ENCODE assay signal across 7 mouse cellular contexts in genomic region chr13:104610210-104611111, GRCm38 (mm10).
DNase-seq lines count a peak whose midpoint lies in the region; ATAC-seq lines count a peak whose summit lies in the region.

No protein-coding gene starts in this region.

- WGBS in lung, embryonic 15.5 days = 74% methylated on average over 22 of the region's 22 CpGs
- WGBS in forebrain, embryonic 13.5 days = 89% methylated on average over 22 of the region's 22 CpGs

- H3K9ac ChIP-seq in lung, embryonic 15.5 days = no peak overlapping the region
- H3K9ac ChIP-seq in forebrain, embryonic 13.5 days = no peak overlapping the region

- ATAC-seq in hematopoietic stem cell, adult 5-6 weeks (replicated peaks in 1 of 2; ENCODE audit: insufficient read depth in 1 of 2, low FRiP score in 2 of 2, low TSS enrichment in 1 of 2, low read depth in 1 of 2, poor library complexity in 2 of 2, severe bottlenecking in 2 of 2) = peak; percentile 87 to 89
- ATAC-seq in lung, embryonic 15.5 days (ENCODE audit: borderline replicate concordance, extremely low read depth, low FRiP score, low TSS enrichment) = peak; percentile 81; the same call in 1 of the 2 replicates
- no peak for ATAC-seq in forebrain, embryonic 13.5 days

- no peak overlapping the region for H3K4me2 ChIP-seq in lung, embryonic 15.5 days
- no peak overlapping the region for H3K4me2 ChIP-seq in forebrain, embryonic 13.5 days

- DNase-seq in B cell, adult 2 months = peak; percentile 50 to 53
- peak; percentile 17 for DNase-seq in T-cell, adult 2 months (ENCODE audit: low spot score)
- no peak for DNase-seq in urinary bladder, postnatal 36 days (ENCODE audit: low spot score in 2 of 2)
- DNase-seq in retina, embryonic 14.5 days (ENCODE audit: low spot score) = no peak

- no peaks in the 10 kb centered on the region for H3K4me1 ChIP-seq in lung, embryonic 15.5 days
- H3K4me1 ChIP-seq in forebrain, embryonic 13.5 days = no peaks in the 10 kb centered on the region

- H3K27ac ChIP-seq in lung, embryonic 15.5 days = peak overlapping the region; percentile 46
- no peak overlapping the region for H3K27ac ChIP-seq in forebrain, embryonic 13.5 days

- no peaks in the 10 kb centered on the region for H3K27me3 ChIP-seq in lung, embryonic 15.5 days
- H3K27me3 ChIP-seq in forebrain, embryonic 13.5 days = no peaks in the 10 kb centered on the region

- H3K36me3 ChIP-seq in lung, embryonic 15.5 days = no peaks in the 10 kb centered on the region
- no peaks in the 10 kb centered on the region for H3K36me3 ChIP-seq in forebrain, embryonic 13.5 days (ENCODE audit: poor library complexity, severe bottlenecking)

- no peak overlapping the region for H3K4me3 ChIP-seq in lung, embryonic 15.5 days
- H3K4me3 ChIP-seq in forebrain, embryonic 13.5 days = no peak overlapping the region

- no peaks in the 10 kb centered on the region for H3K9me3 ChIP-seq in lung, embryonic 15.5 days
- no peaks in the 10 kb centered on the region for H3K9me3 ChIP-seq in forebrain, embryonic 13.5 days (replicated peaks)

Comparison
In these comparisons a context has a peak if more than half of its experiments do, and no peak if none do; other contexts are left out.
1. DNase-seq: peak in B cell, adult 2 months (2 of 2) and T-cell, adult 2 months (single experiment); none in urinary bladder, postnatal 36 days (0 of 2) and retina, embryonic 14.5 days (single experiment).